Mouse (Mus musculus): ENCODE measurements around the gene Phf23.

GRCm38 (mm10) chr11:69997070-69997509 is 1.5 kb downstream of the Phf23 start:
- TF ChIP-seq CTCF (conservative IDR thresholded peaks at IDR 0.05; ENCODE audit: low read length) (no peak), POU5F1 (IDR thresholded peaks at IDR 0.05; ENCODE audit: borderline replicate concordance, low read length) (no peak), NANOG (IDR thresholded peaks at IDR 0.05; ENCODE audit: borderline replicate concordance, low read length) (no peak)

All from E14TG2a.4 (cell line).